Mouse (Mus musculus) right cerebral cortex, postnatal 4 days (tissue): Measurements from ENCODE around the gene Usp47.

Experiments
- DNase-seq: peaks from one replicate; pipeline ENCODE4 v3.0.0-alpha.2; 2022

The Usp47 gene

DNA sequence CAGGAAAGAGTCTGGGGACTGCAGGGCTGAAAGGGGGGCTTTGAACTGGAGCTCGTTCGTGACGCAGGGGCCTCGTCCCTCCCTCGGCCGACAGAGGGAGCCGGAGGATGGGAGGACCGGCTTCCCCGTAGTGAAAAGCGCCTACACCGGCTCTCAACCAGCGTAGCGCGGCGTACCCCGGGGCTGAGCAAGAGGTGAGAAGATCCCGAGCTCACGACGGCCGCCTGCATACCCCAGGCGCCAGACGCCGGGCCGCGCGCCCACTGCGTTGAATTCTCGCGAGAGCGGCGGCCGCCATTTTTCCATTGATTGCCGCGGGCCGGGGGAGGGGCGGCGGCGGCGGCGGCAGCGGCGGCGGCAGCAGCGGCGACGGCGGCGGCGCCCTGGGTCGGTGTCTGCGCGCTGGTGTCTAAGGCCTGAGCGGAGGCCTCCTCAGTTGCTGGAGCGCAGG is at the start of gene Usp47:
TSS of gene Usp47 (plus strand) at position 355 of the 451 bp plus-strand sequence.
- peak; percentile 91 for DNase-seq

DNA sequence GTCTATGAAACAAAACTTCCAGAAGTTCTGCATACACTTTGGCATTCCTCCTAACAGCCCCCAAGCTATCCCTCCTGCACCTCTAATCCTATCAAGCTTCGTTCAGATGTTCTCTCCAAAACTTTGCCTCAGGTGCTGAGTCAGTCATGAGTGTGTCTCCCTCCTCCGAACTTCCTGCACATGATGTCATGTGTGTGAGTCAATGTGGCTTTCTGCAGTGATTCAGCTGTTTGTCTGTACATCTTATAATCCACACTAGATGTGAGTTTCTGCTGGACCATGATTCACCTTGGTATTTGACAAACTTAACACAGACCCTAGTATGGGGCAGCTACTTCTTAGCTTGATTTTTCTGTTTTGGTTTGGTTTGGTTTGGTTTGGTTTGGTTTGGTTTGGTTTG is 46.9 kb upstream of the Usp47 start:
- no peak for DNase-seq

DNA sequence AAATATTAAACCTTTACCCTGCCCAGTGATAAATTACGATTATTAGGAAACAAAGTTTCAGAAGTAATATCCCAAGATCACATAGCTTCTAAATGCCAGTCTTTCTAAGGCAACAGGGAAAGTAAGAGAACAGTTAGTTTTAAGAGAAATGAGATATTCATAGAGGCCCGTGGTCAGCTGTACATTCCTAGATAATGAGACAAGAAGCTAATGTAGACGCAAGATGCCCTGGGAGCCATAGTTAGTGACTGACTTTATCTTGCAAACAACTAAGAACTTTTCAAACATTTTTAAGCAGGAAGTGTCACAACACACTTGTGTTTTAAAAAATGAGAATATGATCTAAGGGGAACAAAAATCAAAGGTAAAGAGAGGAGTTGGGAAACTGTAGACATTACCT is 45.4 kb upstream of the Usp47 start:
- DNase-seq = no peak

DNA sequence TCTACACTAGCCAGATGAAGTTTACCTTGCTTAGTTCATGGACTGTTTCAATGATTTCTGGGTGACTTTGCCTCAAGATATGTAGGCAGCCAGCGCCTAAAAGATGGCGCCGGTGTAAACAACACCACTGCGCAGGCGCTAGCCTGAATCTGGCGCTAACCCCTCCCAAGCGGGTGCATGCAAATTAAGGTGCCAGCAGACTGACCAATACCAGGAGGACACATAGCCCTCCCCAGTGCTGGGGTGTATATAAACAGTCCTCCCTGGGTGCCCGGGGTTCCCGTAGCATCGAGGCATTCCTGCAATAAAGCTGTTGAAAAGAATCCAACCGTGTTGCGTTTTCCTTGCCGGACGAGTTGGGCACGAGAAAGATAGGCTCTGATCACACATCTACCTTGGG is 41.0 kb upstream of the Usp47 start:
- DNase-seq = no peak

DNA sequence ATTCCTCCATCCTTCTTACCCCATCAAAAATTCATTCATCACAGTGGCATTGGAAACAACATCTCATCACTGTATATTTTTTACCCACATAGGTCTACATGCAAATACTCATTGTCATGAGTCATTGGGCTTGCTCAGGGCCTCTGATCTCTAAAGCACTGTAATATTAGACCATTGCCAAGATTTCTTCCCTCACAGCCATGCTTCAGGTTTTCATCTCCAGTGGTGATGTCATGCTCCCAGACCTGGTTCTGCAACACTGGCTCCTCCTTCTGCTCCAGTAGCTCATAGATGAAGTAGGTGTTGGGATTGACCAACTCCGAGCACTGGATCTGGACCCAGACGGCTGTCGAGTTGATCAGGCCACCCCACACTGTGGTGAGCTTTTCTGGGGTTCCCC is 38.8 kb upstream of the Usp47 start:
- no peak for DNase-seq

DNA sequence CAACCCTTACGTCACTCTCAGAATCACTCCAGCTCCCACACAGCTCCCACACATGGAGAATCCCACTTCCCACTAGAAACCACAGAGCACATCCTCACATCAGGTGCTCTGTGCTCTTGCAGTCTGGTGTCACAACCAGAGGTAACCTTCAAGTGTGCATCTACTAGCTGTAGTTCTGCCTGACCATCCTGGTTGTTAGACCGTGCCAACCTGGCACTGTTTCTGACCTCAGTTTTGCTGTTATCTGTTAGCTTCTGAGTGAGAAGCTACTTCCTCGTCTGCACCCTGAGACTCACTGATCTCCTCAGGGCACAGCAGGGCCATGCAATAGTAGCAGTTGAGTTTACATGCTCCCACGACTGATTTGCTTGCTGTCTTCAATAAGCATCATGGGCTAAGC is 38.0 kb upstream of the Usp47 start:
- DNase-seq = no peak

DNA sequence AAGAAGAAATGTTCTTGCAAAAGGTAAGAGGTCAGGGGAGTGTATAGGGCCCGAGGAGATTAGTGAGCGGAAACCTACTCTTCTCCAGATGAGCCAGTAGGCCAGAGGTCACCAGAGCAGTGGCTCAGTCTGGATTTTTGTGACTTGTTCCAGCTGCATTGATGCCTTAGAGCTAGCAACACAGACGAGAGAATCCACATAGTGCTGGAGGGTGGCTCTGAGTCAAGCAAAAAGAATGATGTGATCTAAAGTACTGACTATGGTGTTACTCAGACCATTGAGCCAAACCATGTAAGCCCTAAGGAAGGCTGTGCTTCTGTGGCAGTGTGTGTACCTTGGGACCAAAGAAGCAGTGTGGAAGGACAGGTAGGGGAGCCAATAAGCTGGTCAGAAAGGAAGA is 36.4 kb upstream of the Usp47 start:
- DNase-seq = no peak

DNA sequence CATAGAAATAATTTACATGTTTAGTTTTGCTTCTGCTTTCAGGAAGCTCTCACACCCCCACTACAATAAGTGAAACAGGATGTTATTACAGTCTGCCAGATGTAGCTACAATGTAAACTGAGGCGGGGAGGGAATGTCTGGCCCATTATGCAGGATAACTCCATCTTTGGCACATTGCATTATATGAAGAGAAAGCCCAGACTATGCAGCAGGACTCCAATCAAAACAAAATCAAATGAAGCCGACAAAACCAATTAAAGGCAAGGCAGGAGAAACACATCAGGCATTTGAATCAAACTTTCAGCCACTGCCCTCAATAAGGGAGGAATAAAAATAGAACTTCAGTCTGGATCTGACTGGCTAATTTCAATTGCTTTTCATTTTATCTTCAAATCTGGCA is 25.9 kb upstream of the Usp47 start:
- no peak for DNase-seq

DNA sequence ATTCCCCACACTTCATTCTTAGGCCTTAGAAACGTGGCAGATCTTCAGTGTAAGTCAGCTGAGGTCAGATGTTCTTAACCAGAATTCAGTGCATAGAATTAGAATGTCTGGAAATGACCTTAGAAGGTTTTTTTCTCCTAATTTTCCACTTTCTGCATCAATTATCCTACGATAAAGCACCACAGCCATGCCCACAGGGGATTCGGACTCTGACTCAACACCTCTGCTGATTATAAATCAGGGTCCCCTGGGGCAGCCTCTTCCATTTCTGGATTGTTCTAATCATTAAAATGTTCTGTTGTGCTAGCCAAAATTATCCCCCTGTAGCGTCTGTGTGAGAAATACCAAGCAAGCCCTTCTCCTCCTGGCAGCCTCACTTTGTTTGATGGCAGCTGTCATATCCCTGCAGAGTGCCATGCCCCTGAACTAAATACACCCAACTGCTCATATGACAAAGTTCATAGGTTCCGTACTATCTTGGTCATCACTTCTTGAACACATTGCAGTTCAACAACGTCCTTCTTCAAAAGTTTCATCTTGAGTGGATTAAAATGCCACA is 24.8 kb upstream of the Usp47 start:
- DNase-seq = no peak

DNA sequence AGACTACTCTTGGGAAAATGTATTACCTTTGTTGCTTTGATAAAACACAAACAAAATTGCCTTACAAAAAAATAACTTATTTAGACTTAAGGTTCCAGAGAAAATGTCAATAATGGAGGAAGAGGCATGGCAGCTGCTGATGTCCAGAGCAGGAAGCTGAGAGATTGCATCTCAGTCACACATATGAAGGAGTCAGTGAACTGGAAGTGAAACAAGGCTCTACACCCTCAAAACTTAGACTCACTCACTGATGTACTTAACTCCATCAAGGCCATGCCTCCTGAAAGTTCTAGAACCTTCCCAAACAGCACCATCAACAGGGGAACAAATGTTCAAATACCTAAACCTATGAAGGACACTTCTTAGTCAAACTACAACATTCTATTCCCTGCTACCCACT is 23.9 kb upstream of the Usp47 start:
- DNase-seq = no peak

DNA sequence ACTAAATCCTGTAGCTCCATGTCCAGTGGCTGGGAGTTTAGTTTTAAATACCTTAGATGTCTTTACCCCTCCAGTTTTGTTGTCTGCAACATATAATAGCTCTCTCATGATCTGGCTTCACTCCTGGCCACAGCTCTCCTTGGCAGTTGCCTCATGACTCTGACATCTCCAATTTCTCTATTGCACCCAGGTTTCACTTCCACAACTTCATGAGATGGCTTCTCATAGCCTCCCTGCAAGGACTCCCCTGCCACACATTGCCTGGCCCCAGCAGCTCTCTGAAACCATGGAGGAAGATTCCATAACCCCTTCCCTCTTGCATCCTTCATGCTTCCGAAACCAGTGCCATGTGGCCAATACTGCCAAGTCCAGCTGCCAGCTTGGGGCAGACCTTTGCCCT is 23.1 kb upstream of the Usp47 start:
- no peak for DNase-seq

DNA sequence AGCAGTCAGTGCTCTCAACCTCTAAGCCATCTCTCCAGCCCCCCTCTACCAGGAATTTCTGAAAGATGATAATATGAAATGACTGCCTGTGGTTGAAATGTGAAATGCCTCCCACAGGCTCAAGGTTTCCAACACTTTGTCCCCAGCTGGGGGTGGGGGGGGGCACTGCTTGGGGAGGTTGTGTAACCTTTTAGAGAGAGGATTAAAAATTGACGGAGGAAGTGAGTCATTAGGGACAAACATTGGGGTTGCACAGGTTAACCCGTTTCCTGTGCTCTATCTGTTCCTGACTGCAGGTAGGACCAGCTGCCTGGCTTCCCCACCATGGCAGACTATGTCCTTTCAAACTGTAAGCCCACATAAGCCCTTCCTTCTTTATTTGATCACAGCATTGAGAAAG is 12.8 kb upstream of the Usp47 start:
- DNase-seq = no peak

DNA sequence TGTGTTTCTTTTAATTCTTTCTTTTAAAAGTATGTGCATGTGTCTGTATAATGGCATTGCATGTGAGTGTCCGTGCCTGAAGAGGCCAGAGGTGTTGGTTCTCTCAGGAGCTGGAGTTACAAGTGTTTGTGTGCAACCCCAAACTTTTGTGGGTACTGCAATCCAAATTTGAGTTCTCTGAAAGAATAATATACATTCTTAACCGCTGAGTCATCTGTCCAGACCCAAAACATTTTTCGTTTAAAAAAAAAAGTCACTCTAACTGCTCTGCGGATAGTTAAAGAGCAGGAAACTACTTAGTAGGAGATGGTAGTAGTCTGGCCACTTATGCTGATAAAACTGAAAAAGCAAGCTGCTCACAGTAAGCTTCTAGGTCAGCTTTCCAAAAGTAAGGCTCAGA is 12.3 kb upstream of the Usp47 start:
- DNase-seq = no peak

DNA sequence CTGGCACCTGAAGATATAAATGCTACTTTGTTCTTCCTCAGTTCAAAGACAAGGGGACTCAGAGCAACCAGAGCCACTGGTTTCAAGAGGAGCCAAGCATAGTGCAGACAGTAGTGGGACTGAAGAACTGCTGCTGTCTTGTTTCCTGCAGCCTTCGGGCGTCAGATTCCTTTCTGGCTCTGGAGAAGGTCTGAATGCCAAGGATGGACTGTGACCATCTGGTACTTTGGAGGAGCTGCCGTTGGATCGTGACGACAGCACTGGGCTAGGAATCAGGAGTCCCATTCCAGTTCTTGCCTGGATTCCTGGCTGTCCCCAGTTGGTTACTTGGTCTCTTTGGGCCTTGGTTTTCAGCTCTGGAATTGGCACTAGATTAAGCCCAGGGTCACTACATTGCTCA is 11.2 kb upstream of the Usp47 start:
- peak; percentile 44 for DNase-seq

DNA sequence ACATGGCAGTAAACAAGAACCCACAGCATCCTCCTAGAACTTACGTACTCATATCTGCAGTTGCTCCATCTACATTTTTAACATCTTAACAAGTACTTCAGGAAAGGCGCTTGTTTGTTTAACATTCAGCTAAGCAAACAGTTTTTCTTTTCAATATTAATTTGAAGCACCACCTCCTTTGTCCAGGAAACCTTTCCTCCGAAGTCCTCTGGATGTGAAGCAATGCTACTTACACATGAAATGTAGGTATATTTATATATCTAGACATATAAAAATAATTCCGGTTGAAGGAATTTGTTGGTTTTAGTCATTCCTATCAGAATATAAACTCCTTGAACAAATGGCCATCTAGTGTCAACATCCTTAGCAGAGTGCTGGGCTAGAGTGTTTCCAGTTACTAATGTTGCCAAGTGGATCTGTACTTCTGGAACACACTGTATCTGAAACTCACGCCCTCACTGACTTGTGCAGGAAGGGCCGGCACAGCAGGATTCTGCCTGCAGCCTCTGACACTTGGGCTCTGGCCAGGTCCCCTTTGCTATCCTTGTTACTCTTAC is 10.6 kb upstream of the Usp47 start:
- no peak for DNase-seq

DNA sequence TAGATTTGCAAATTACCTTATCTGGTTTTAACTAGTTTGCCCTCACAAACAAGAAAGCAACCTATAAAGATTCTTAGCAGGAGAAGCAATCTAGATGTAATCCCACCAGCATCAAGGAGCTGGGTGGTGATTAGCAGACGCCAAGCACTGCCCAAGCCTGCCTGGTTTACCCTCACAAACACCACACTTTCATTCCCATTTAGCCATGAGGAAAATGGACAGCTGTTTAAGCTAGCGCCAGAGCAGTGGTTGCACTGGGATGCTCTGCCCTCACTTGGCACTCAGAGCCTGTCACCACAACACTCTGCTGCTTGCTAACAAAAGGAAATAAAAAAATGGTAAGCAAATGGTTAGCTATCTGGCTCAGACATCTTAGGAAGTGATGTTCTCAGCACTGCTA is 9.2 kb upstream of the Usp47 start:
- DNase-seq = no peak

DNA sequence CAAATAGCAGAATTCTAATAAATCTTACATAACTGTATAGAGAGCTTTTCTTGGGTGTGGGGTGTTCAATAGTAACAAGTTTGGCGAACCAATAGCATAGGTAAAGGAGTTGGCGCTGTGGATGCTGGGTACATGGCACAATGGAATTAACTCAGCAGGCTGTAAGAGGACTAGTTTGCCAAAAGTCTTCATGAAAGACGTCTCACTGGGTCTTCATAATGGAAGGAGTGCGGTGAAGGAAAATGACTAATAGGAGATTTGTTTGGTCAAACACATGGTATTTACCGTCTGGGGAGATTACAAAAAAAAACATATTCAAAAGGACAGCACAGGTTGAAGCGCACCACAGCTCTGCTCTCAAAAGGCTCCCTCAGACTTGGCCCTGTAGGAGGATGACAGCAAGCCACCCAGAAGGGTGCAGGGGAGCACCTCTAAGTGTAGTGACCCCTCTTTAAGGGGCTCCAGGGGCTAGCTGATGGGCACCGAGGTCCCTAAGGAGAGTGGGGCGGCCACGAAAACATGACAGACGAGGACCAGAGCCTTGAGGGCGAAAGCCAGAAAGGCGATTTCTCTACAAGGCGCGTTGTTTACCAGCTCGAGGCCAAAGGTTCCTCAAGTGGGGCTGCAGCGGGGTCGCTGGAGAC is 676 bp upstream of the Usp47 start:
- no peak for DNase-seq

DNA sequence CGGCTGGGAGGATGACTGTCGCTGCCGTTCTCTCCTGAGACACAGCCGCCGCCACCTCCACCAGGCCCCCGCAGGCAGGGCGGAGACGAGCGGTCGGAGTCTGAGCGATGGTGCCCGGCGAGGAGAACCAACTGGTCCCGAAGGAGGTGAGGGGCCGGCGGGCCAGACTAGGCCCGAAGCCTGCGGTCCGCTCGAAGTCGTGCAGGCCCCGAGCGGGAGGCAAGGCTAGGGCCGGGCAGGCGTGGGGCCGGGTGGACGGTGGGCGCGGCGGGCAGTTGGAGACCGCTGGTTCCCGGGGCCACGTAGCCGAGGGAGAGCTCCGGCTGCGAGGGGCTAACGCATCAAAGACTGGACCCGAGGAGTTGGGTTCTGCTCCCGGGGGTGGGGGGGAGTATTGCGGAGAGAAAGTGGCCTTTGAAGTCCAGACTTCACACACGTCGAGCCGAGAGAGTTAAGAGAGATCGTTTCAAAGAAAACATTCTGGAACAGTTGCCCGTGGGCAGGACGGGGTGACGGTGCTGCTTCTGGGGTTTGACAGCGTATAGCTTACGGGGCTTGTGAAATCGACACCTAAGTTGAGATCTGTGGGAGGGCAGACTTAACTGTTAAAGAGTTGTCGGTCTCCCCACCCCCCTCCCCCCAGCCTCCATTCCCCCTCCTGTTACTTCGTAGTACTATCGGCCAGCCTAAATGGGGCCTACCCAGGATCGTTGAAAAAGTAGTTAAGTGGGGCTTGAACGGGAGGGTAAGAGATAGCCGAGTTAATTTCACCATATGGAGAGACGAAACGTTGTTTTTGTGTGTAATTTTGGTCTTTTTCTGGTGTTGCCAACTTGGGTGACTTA is 519 bp downstream of the Usp47 start:
- DNase-seq = no peak

DNA sequence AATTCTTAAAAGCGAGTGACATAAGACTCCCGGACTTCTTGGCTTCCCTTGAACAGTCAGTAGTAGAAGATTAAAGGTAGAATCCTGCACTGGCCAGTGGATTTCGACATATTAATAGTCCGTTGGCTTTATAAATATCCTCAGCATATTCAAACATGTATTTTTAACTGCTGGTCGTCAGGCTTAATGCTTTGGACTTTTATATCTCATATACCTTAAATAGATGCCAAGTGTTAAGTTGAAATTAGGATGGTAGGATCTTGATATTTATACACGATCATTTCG is 1.1 kb downstream of the Usp47 start:
- DNase-seq = no peak

DNA sequence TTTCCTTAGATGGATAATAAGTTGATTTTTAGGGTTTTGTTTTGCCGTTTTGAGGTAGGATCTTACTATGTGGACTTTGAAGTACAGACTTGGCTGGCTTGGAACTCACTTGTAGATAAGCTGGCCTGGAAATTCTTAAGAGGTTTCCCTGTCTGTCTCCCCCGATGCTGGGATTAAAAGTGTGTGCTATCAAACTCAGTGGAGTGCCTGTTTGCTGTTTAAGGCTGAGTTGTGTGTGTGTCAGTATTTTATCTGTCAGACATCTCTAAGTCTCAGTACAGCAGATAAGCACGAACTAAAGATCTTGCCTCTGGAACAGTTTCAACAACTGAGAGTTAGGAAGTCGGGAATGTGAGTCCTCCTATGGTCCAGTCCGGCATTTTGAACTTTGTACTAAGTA is 1.6 kb downstream of the Usp47 start:
- DNase-seq = no peak

DNA sequence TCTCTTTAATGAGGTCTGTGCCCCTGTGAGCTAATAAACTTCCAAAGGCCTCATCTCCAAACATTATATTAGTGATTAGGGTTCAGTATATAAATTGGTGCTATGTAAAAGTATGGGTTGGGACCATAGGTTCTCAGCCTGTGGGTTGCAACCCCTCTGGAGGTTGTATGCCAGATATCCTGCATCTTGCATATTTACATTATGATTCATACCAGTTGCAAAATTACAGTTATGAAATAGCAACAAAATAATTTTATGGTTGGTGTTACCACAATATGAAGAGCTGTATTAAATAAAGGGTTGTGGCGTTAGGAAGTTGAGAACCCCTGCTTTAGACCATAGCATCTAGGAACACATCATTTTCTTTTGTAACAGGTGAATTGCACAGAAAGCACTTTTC is 7.3 kb downstream of the Usp47 start:
- no peak for DNase-seq

DNA sequence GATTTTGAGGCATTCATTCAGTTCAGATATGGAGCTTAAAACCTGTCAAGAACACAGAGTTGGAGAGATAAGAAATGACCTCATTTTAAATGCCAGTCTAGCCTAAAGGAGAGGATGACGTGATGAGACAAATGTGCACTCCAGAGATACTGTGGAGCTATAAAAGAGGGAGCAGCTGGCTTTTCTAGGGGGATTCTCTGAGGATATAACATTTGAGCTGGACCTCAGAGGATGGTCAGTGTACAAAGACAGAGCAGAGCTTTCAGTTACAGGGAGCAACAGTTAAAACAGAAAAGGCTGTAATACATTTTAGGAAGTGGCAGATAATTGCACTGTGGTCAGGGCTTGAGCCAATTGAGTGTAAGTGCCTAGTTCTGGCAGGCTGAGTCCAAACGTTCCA is 12.5 kb downstream of the Usp47 start:
- no peak for DNase-seq

DNA sequence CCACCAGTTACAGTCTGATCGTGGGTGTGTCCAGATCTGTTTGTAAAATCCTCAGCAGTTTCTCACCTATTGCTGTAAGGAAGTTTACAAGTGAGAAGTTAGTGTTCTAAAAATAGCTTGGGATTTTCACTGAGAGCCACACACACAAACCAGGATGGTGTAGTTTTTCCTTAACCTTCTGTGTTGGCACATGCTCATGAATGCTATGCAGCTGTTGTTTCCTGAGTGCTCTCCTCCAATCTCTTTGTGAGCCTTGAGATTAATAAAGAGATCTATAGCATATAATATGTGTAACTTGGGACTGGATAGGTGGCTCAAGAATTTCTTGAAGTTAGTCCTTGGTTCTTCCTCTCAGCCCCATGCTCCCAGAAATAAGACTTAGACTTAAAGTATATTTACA is 13.3 kb downstream of the Usp47 start:
- no peak for DNase-seq

DNA sequence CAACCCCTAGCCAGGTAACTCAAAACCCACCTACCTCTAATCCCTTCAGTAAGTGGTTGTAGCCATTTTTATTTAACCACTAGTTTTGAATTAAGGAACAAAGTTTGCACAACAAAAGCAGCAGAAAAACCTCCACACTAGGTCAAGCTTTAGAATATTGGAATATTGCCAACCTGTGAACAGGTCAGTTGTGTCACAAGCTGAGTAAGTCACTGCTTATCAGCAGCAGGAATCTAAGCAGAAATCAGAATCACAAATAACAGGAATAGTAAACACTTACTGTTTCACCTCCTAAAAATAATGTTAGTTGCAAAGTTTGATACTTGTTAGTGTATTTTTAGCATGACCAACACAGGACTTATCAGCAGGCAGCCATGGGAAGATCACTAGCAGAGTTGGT is 17.0 kb downstream of the Usp47 start:
- DNase-seq = no peak
